Mouse (Mus musculus): ENCODE results near the gene Papolb.

DNA sequence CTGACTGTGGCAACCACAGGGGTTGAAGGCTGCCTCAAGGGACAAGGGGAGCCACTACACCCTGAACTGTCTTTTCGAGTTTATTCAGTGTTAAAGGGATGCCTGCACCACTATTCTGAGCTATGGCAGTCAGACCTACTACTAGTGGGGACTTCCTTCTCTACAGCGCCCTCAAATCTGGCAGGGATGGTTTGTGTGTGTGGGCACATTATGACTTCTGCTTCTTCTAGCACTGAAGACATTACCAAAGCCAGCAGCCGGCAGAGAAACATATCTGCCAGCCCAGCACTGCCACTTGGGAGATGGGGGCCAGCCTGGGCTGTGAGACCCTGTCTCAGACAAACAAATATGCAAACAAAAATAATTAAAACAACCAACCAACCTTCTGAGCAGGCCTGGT lies 25.7 kb downstream of the Papolb start:
- no peak for TF ChIP-seq ZNF384 (IDR thresholded peaks at IDR 0.05; ENCODE audit: low read depth, low read length)
- no peak for TF ChIP-seq POLR2A (IDR thresholded peaks at IDR 0.05; ENCODE audit: low read depth, low read length)
- TF ChIP-seq CTCF (conservative IDR thresholded peaks at IDR 0.05 in 1 of 2, IDR thresholded peaks at IDR 0.05 in 1 of 2; ENCODE audit: low read depth in 2 of 2, low read length in 2 of 2) = no peak
- TF ChIP-seq E2F4 (IDR thresholded peaks at IDR 0.05; ENCODE audit: insufficient replicate concordance, low read depth, low read length) = no peak
- no peak for TF ChIP-seq USF2 (conservative IDR thresholded peaks at IDR 0.05; ENCODE audit: low read depth, low read length)
- no peak for TF ChIP-seq MAZ (IDR thresholded peaks at IDR 0.05; ENCODE audit: low read depth, low read length)
- no peak for TF ChIP-seq RCOR1 (conservative IDR thresholded peaks at IDR 0.05; ENCODE audit: low read depth, low read length)
- no peak for TF ChIP-seq PAX5 (IDR thresholded peaks at IDR 0.05; ENCODE audit: low read length)
- no peak for TF ChIP-seq EP300 (IDR thresholded peaks at IDR 0.05; ENCODE audit: low read length)
- TF ChIP-seq MAX (IDR thresholded peaks at IDR 0.05; ENCODE audit: low read length) = no peak
- TF ChIP-seq ZC3H11A (IDR thresholded peaks at IDR 0.05; ENCODE audit: low read depth, low read length) = no peak
- no peak for TF ChIP-seq KAT2A (IDR thresholded peaks at IDR 0.05; ENCODE audit: insufficient replicate concordance, low read length)
- no peak for TF ChIP-seq TCF12 (IDR thresholded peaks at IDR 0.05; ENCODE audit: low read depth, low read length)

All from CH12.LX (cell line).